Mouse (Mus musculus) intestine, postnatal 0 days (tissue): ENCODE measurements around the gene Abcg4. TPM values are rescaled to one million over a fixed set of nuclear protein-coding genes. Genes with fewer than 3 reads are reported as not detected.
A peak's percentile ranks its signal among the peaks of the same experiment; 100 is the strongest.

ENCODE experiments used
- ATAC-seq: fragments of 200-750 bp; cut with Nextera tagmentation; 2 replicates; pipeline ENCODE4 v1.8.0; 2017; ENCODE audit warnings: mild to moderate bottlenecking, moderate TSS enrichment, moderate library complexity
- H3K27ac ChIP-seq: fragments of 300-500 bp; sonication (generic); 2 replicates; pipeline ENCODE4 v1.5.1; 2014; ENCODE audit warnings: mild to moderate bottlenecking, low read depth, low read length, moderate library complexity
- H3K27me3 ChIP-seq: fragments of 300-500 bp; sonication (generic); replicated peaks from 2 replicates; pipeline ENCODE4 v1.6.1; 2014; ENCODE audit warnings: low read length, mixed read lengths; ENCODE audit not compliant: control insufficient read depth, insufficient read depth
- H3K36me3 ChIP-seq: fragments of 300-500 bp; sonication (generic); 2 replicates; pipeline ENCODE4 v1.6.1; 2014; ENCODE audit warnings: mild to moderate bottlenecking, moderate library complexity; ENCODE audit not compliant: control insufficient read depth, insufficient read depth
- H3K4me1 ChIP-seq: fragments of 300-500 bp; sonication (generic); replicated peaks from 2 replicates; pipeline ENCODE4 v1.6.1; 2014; ENCODE audit warnings: antibody characterized with exemption, low read length, mixed read lengths; ENCODE audit not compliant: control insufficient read depth, insufficient read depth
- H3K4me2 ChIP-seq: fragments of 300-500 bp; sonication (generic); replicated peaks from 2 replicates; pipeline ENCODE4 v1.6.1; 2014; ENCODE audit warnings: low read depth, mild to moderate bottlenecking, moderate library complexity
- H3K4me3 ChIP-seq: fragments of 300-500 bp; sonication (generic); 2 replicates; pipeline ENCODE4 v1.5.1; 2014; ENCODE audit warnings: low read depth, low read length
- H3K9ac ChIP-seq: fragments of 300-500 bp; sonication (generic); 2 replicates; pipeline ENCODE4 v1.6.1; 2014; ENCODE audit warnings: mild to moderate bottlenecking, low read depth, low read length
- H3K9me3 ChIP-seq: fragments of 300-500 bp; sonication (generic); 2 replicates; pipeline ENCODE4 v1.6.1; 2016; ENCODE audit warnings: mixed run types; ENCODE audit not compliant: control insufficient read depth
- CTCF ChIP-seq: sonication (generic); IDR thresholded peaks from 2 replicates; pipeline ENCODE4 v1.5.1; 2016; ENCODE audit warnings: low read depth, mild to moderate bottlenecking, control low read depth, antibody characterized with exemption, moderate library complexity
- WGBS: fragments of 180-500 bp; shearing (Covaris S2); extraction: QIAGEN DNeasy Blood & Tissue Kit; methylation state at CpG from one replicate; pipeline ENCODE4 v1.1.7; 2014; 5-methylcytosine and 5-hydroxymethylcytosine counted together
- microRNA-seq: library from miRNA; unstranded; fragments of <30 nt; microRNA quantifications from one replicate; pipeline ENCODE4, GENCODE M21; 2016
- polyA plus RNA-seq: library from polyadenylated mRNA; unstranded; fragments of >200 nt; fragmentation: Nextera tagmentation; extraction: Ambion mirVana; gene quantifications from 2 replicates; pipeline ENCODE4 v1.2.1, GENCODE M21; 2015

Abcg4 gene
- polyA plus RNA-seq, 1 experiment from 2014 or later: 1.1 TPM

GRCm38 (mm10) chr9:44233021-44233801 lies 55.2 kb downstream of the Abcg4 start:
- peak overlapping the region; percentile 82 for H3K4me3 ChIP-seq
- peak overlapping the region; percentile 73 for H3K4me2 ChIP-seq
- peak; percentile 67 for ATAC-seq
- H3K27ac ChIP-seq: peak overlapping the region; percentile 86
- H3K9ac ChIP-seq: peak overlapping the region; percentile 85
- no peaks in the 10 kb centered on the region for H3K9me3 ChIP-seq
- no peaks in the 10 kb centered on the region for H3K4me1 ChIP-seq
- under 1% methylated on average over 39 of the region's 40 CpGs for WGBS
- no peak for TF ChIP-seq CTCF
- H3K36me3 ChIP-seq: no peaks in the 10 kb centered on the region
- H3K27me3 ChIP-seq: no peaks in the 10 kb centered on the region

- H3K9ac ChIP-seq: no peak overlapping the region
- no peak overlapping the region for H3K27ac ChIP-seq
- peak overlapping the region; percentile 73 for H3K4me2 ChIP-seq
- TF ChIP-seq CTCF: no peak
- ATAC-seq: no peak
- no peaks in the 10 kb centered on the region for H3K4me1 ChIP-seq
- H3K36me3 ChIP-seq: no peaks in the 10 kb centered on the region
- H3K27me3 ChIP-seq: no peaks in the 10 kb centered on the region
- H3K4me3 ChIP-seq: no peak overlapping the region
- H3K9me3 ChIP-seq: no peaks in the 10 kb centered on the region
Measured at GRCm38 (mm10) chr9:44231609-44232008, 56.8 kb downstream of the Abcg4 start.

- WGBS: 39% methylated on average over 6 of the region's 6 CpGs
- ATAC-seq: no peak
- H3K4me2 ChIP-seq: no peak overlapping the region
- no peaks in the 10 kb centered on the region for H3K9me3 ChIP-seq
- no peaks in the 10 kb centered on the region for H3K27me3 ChIP-seq
- no peak overlapping the region for H3K9ac ChIP-seq
- no peak for TF ChIP-seq CTCF
- H3K4me1 ChIP-seq: no peaks in the 10 kb centered on the region
- H3K27ac ChIP-seq: no peak overlapping the region
- H3K36me3 ChIP-seq: no peaks in the 10 kb centered on the region
- H3K4me3 ChIP-seq: no peak overlapping the region
Measured at GRCm38 (mm10) chr9:44225993-44226392, 62.4 kb downstream of the Abcg4 start.

Small RNA genes within 50 kb of the gene (microRNA-seq; reads per million reads assigned to microRNA genes)
- not detected for gene Gm44335

Other genes starting within 250 kb of the Abcg4 start
- 4.6 and 4.9 TPM in 2 replicates for gene Thy1, start 245.2 kb downstream of the Abcg4 start, polyA plus RNA-seq
- gene Usp2, start 221.6 kb downstream of the Abcg4 start, polyA plus RNA-seq: 9.7 and 10.4 TPM in 2 replicates
- gene Mfrp, start 186.9 kb downstream of the Abcg4 start, polyA plus RNA-seq: 0.05 TPM in 1 of 2 replicates, not detected in the other
- gene C1qtnf5, start 181.4 kb downstream of the Abcg4 start, polyA plus RNA-seq: 5.4 and 6.0 TPM in 2 replicates
- gene Gm49380, start 175.1 kb downstream of the Abcg4 start, polyA plus RNA-seq: 0.05 TPM in 1 of 2 replicates, not detected in the other
- 18.4 and 18.8 TPM in 2 replicates for gene Rnf26, start 175.1 kb downstream of the Abcg4 start, polyA plus RNA-seq
- gene Mcam, start 154.1 kb downstream of the Abcg4 start, polyA plus RNA-seq: 31.5 and 34.0 TPM in 2 replicates
- gene Cbl, start 54.6 kb downstream of the Abcg4 start, polyA plus RNA-seq: 5.8 and 6.7 TPM in 2 replicates
- not detected in 2 replicates for gene Ccdc153, start 47.9 kb downstream of the Abcg4 start, polyA plus RNA-seq
- gene Pdzd3, start 37.1 kb downstream of the Abcg4 start, polyA plus RNA-seq: 37.0 and 40.1 TPM in 2 replicates
- 4.6 TPM in 2 replicates for gene Nlrx1, start 20.0 kb downstream of the Abcg4 start, polyA plus RNA-seq
- gene Hinfp, start 17.1 kb upstream of the Abcg4 start, polyA plus RNA-seq: 6.0 and 6.8 TPM in 2 replicates
- 42.4 TPM in 2 replicates for gene C2cd2l, start 31.7 kb upstream of the Abcg4 start, polyA plus RNA-seq
- gene Dpagt1, start 37.4 kb upstream of the Abcg4 start, polyA plus RNA-seq: 23.6 and 25.3 TPM in 2 replicates
- gene H2afx, start 46.1 kb upstream of the Abcg4 start, polyA plus RNA-seq: 84.5 and 89.1 TPM in 2 replicates
- gene Hmbs, start 55.6 kb upstream of the Abcg4 start, polyA plus RNA-seq: 60.1 and 60.7 TPM in 2 replicates
- 27.2 and 27.4 TPM in 2 replicates for gene Vps11, start 73.1 kb upstream of the Abcg4 start, polyA plus RNA-seq
- gene Hyou1, start 90.9 kb upstream of the Abcg4 start, polyA plus RNA-seq: 10.5 and 11.1 TPM in 2 replicates
- 150 and 160 TPM in 2 replicates for gene Slc37a4, start 108.2 kb upstream of the Abcg4 start, polyA plus RNA-seq
- 1,434 and 1,542 TPM in 2 replicates for gene Rps25, start 118.5 kb upstream of the Abcg4 start, polyA plus RNA-seq
- gene Trappc4, start 119.0 kb upstream of the Abcg4 start, polyA plus RNA-seq: 138 and 142 TPM in 2 replicates
- 14.7 and 19.7 TPM in 2 replicates for gene Ccdc84, start 130.0 kb upstream of the Abcg4 start, polyA plus RNA-seq
- gene Foxr1, start 152.5 kb upstream of the Abcg4 start, polyA plus RNA-seq: not detected in 2 replicates
- gene Upk2, start 166.4 kb upstream of the Abcg4 start, polyA plus RNA-seq: not detected in 2 replicates
- gene Bcl9l, start 194.2 kb upstream of the Abcg4 start, polyA plus RNA-seq: 4.8 and 4.9 TPM in 2 replicates